Mouse (Mus musculus) MEL (cell line): ENCODE measurements at regions not wholly inside any gene's neighbourhood (a gene's known extent, or its start where the extent isn't known, plus 50 kb on each side); places are given as distances from the start of the nearest gene placed in this dataset.

Experiments used
- DNase-seq: peaks from one replicate; pipeline ENCODE4 v3.0.0; 2011; ENCODE audit warnings: low read depth, low spot score
- H3K27ac ChIP-seq: 2 replicates; pipeline ENCODE4 v1.5.1; 2012; ENCODE audit warnings: low read depth, mild to moderate bottlenecking, control low read depth, low read length, moderate library complexity; ENCODE audit not compliant: control insufficient read depth
- H3K27me3 ChIP-seq, 2 experiments: fragments of 150-350 bp in 1 of 2; sonication (generic) in 1 of 2; 2 replicates each; pipeline ENCODE4 v1.6.1; 2012; ENCODE audit warnings: low read length in 2 of 2, mild to moderate bottlenecking in 2 of 2, improper control_type of control experiment in 1 of 2, moderate library complexity in 1 of 2; ENCODE audit not compliant: insufficient read depth in 2 of 2, control insufficient read depth in 1 of 2
- H3K36me3 ChIP-seq, 2 experiments: 2 replicates each; pipeline ENCODE4 v1.6.1; 2012 to 2014; ENCODE audit warnings: low read length in 2 of 2, improper control_type of control experiment in 1 of 2, inconsistent platforms in 1 of 2, mild to moderate bottlenecking in 1 of 2; ENCODE audit not compliant: insufficient read depth in 2 of 2, control insufficient read depth in 1 of 2
- H3K4me1 ChIP-seq, 2 experiments: fragments of 150-350 bp in 1 of 2; sonication (generic) in 1 of 2; 2 replicates each; pipeline ENCODE4 v1.6.1; 2012; ENCODE audit warnings: low read length in 2 of 2, improper control_type of control experiment in 1 of 2, mild to moderate bottlenecking in 1 of 2; ENCODE audit not compliant: insufficient read depth in 2 of 2, control insufficient read depth in 1 of 2
- H3K4me3 ChIP-seq, 2 experiments: fragments of 150-350 bp in 1 of 2; sonication (generic) in 1 of 2; 2 replicates each; pipeline ENCODE4 v1.5.1; 2012; ENCODE audit warnings: low read depth in 2 of 2, low read length in 2 of 2, mild to moderate bottlenecking in 2 of 2, moderate library complexity in 2 of 2, control low read depth in 1 of 2, improper control_type of control experiment in 1 of 2; ENCODE audit not compliant: control insufficient read depth in 1 of 2, insufficient read depth in 1 of 2
- H3K79me2 ChIP-seq: 2 replicates; pipeline ENCODE4 v1.6.1; 2012; ENCODE audit warnings: mild to moderate bottlenecking, low read length, moderate library complexity; ENCODE audit not compliant: control insufficient read depth, poor library complexity, insufficient read depth
- H3K9ac ChIP-seq: 2 replicates; pipeline ENCODE4 v1.6.1; 2012; ENCODE audit warnings: low read depth, mild to moderate bottlenecking, control low read depth, low read length, moderate library complexity; ENCODE audit not compliant: control insufficient read depth, poor library complexity, severe bottlenecking
- H3K9me3 ChIP-seq: fragments of 150-350 bp; sonication (generic); replicated peaks from 2 replicates; pipeline ENCODE4 v1.6.1; 2012; ENCODE audit warnings: mild to moderate bottlenecking, low read length, improper control_type of control experiment, moderate library complexity; ENCODE audit not compliant: insufficient read depth
- CHD1 ChIP-seq: IDR thresholded peaks from 2 replicates; pipeline ENCODE4 v1.6.1; 2012; ENCODE audit warnings: low read depth, mild to moderate bottlenecking, inconsistent platforms, low read length, improper control_type of control experiment
- CHD2 ChIP-seq: IDR thresholded peaks from 2 replicates; pipeline ENCODE4 v1.6.1; 2011; ENCODE audit warnings: low read length, improper control_type of control experiment
- E2F4 ChIP-seq: IDR thresholded peaks from 2 replicates; pipeline ENCODE4 v1.6.1; 2011; ENCODE audit warnings: low read depth, low read length, improper control_type of control experiment, borderline replicate concordance
- ELF1 ChIP-seq: IDR thresholded peaks from 2 replicates; pipeline ENCODE4 v1.6.1; 2014; ENCODE audit warnings: low read depth, mild to moderate bottlenecking, inconsistent platforms, low read length, improper control_type of control experiment, moderate library complexity
- EP300 ChIP-seq, 2 experiments: IDR thresholded peaks; 2 replicates each; pipeline ENCODE4 v1.6.1; 2011; ENCODE audit warnings: improper control_type of control experiment in 2 of 2, low read length in 2 of 2, low read depth in 1 of 2, mild to moderate bottlenecking in 1 of 2
- JUND ChIP-seq: IDR thresholded peaks from 2 replicates; pipeline ENCODE4 v1.6.1; 2011; ENCODE audit warnings: low read depth, mild to moderate bottlenecking, improper control_type of control experiment, low read length
- KAT2A ChIP-seq: conservative IDR thresholded peaks from 2 replicates; pipeline ENCODE4 v1.6.1; 2012; ENCODE audit warnings: low read depth, low read length, improper control_type of control experiment, inconsistent platforms
- MAFK ChIP-seq: IDR thresholded peaks from 2 replicates; pipeline ENCODE4 v1.6.1; 2011; ENCODE audit warnings: low read depth, mild to moderate bottlenecking, low read length, improper control_type of control experiment, borderline replicate concordance
- MAZ ChIP-seq: IDR thresholded peaks from 2 replicates; pipeline ENCODE4 v1.6.1; 2012; ENCODE audit warnings: low read depth, mild to moderate bottlenecking, inconsistent platforms, low read length, improper control_type of control experiment
- NRF1 ChIP-seq: IDR thresholded peaks from 2 replicates; pipeline ENCODE4 v1.6.1; 2014; ENCODE audit warnings: low read depth, mild to moderate bottlenecking, inconsistent platforms, low read length, improper control_type of control experiment, moderate library complexity; ENCODE audit not compliant: poor library complexity, insufficient read depth, severe bottlenecking
- POLR2A ChIP-seq, 2 experiments: IDR thresholded peaks; 2 replicates each; pipeline ENCODE4 v1.6.1; 2011 to 2012; ENCODE audit warnings: low read length in 2 of 2, mild to moderate bottlenecking in 2 of 2, control low read depth in 1 of 2, improper control_type of control experiment in 1 of 2, low read depth in 1 of 2, moderate library complexity in 1 of 2; ENCODE audit not compliant: control insufficient read depth in 1 of 2, insufficient read depth in 1 of 2, poor library complexity in 1 of 2
- SMC3 ChIP-seq: IDR thresholded peaks from 2 replicates; pipeline ENCODE4 v1.6.1; 2011; ENCODE audit warnings: low read depth, low read length, improper control_type of control experiment
- TBP ChIP-seq: IDR thresholded peaks from 2 replicates; pipeline ENCODE4 v1.8.0; 2011; ENCODE audit warnings: low read depth, low read length, improper control_type of control experiment
- USF1 ChIP-seq: IDR thresholded peaks from 2 replicates; pipeline ENCODE4 v1.6.1; 2014; ENCODE audit warnings: low read depth, mild to moderate bottlenecking, inconsistent platforms, low read length, improper control_type of control experiment, moderate library complexity
- USF2 ChIP-seq, 2 experiments: IDR thresholded peaks; 2 replicates each; pipeline ENCODE4 v1.6.1; 2011 to 2012; ENCODE audit warnings: improper control_type of control experiment in 2 of 2, low read length in 2 of 2, borderline replicate concordance in 1 of 2, inconsistent platforms in 1 of 2, low read depth in 1 of 2, mild to moderate bottlenecking in 1 of 2; ENCODE audit not compliant: insufficient read depth in 1 of 2

DNA sequence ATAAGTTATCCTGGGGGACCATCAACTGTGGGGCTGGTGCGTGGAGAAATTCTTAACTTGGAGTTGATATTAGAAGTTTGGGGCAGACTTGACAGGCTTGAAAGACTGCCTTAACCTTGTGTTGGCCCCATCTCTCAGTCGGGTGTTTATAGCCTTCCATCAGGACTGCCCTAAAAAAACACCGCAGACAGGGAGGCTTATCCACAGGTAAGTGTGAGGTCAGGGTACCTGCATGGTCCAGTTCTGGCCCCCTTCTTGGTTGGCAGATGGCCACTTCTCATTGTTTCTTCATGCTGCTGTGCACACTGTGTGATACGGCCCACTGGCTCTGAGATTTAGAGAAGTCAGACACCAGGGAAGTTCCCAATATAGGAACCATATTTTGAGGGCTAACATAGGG, 50.2 kb upstream of the Slc35b4 start:
- Histone ChIP-seq H3K27ac (no peak overlapping the region), H3K9ac (no peak overlapping the region), H3K27me3 (no peaks in the 10 kb centered on the region; a peak in 2 of 4 replicates), H3K36me3 (no peaks in the 10 kb centered on the region), H3K79me2 (no peaks in the 10 kb centered on the region), H3K9me3 (no peaks in the 10 kb centered on the region), H3K4me1 (no peaks in the 10 kb centered on the region), H3K4me3 (no peak overlapping the region)
- no peak for DNase-seq
- TF ChIP-seq POLR2A (IDR thresholded peaks at IDR 0.05; ENCODE audit: control insufficient read depth in 1 of 2, insufficient read depth in 1 of 2, low read depth in 1 of 2, low read length in 2 of 2, poor library complexity in 1 of 2) (no peak), EP300 (IDR thresholded peaks at IDR 0.05; ENCODE audit: low read depth in 1 of 2, low read length in 2 of 2) (no peak), TBP (no peak), MAZ (no peak), SMC3 (no peak), JUND (no peak), CHD1 (no peak), ELF1 (no peak), CHD2 (no peak), MAFK (no peak), NRF1 (no peak), USF1 (no peak), USF2 (IDR thresholded peaks at IDR 0.05; ENCODE audit: borderline replicate concordance in 1 of 2, insufficient read depth in 1 of 2, low read depth in 1 of 2, low read length in 2 of 2) (no peak), KAT2A (no peak), E2F4 (no peak)
- TF ChIP-seq, all 39 proteins: peak for 0
